Mouse (Mus musculus): ENCODE data around the gene Dpyd.

DNA sequence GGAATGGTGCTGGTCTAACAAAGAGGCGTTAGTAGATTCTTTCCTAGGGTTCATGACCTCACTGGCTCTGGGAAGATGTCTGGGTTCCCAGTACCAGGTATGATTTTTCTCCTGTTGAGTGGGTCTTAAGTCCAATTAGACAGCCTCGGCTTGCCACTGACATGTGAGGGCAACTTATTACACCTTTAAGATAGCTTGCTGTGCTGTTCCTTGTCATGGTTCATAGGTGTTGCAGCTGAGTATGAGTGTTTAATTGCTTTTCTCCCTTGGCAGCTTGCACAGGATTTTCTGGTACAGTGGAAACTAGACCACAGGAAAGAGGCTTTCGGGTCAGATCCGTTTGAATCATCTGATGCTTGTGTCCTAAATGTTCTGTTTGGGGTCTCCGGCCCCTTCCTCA is 290.8 kb downstream of the Dpyd start:
- TF ChIP-seq EP300 (IDR thresholded peaks at IDR 0.05; ENCODE audit: insufficient read depth, low read depth, low read length), result no peak
- TF ChIP-seq POLR2A (IDR thresholded peaks at IDR 0.05; ENCODE audit: insufficient read depth, low read depth, low read length), result no peak

All from heart, adult 2 months (tissue).